Mouse (Mus musculus): ENCODE data around the gene Adh6a. TPM values are rescaled to one million over a fixed set of nuclear protein-coding genes. Genes with fewer than 3 reads are reported as not detected.

Gene Adh6a
- polyA plus RNA-seq, 1 experiment, result not detected

DNA sequence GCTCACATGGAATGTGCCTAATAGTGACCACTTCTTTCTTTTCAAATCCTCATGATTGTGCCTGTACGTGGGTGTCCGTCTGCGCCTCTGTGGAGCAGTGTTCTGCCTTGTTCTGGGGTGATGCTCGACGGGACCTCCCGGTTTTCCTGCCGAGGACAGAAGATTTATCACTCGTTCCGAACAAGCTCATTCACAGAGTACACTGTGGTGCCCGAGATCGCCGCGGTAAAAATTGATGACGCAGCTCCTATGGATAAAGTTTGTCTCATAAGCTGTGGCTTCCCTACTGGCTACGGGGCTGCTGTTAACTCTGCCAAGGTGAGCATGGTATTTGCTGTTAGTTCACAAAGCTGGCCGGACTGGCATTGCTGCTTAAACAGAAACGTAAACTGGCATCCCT, 11.9 kb downstream of the Adh6a start:
- Histone ChIP-seq H3K36me3 (ENCODE audit: control insufficient read depth, insufficient read depth, low read length) (no peaks in the 10 kb centered on the region), H3K4me3 (ENCODE audit: control insufficient read depth, low read depth, low read length) (no peak overlapping the region), H3K4me1 (ENCODE audit: control insufficient read depth, insufficient read depth, low read length) (no peaks in the 10 kb centered on the region), H3K27ac (ENCODE audit: control insufficient read depth, insufficient read depth, low read depth, low read length) (no peak overlapping the region), H3K27me3 (ENCODE audit: control insufficient read depth, insufficient read depth, low read length) (no peaks in the 10 kb centered on the region)
- TF ChIP-seq POLR2A (IDR thresholded peaks at IDR 0.05; ENCODE audit: control insufficient read depth, low read depth, low read length), result no peak
- no peak for TF ChIP-seq CTCF (IDR thresholded peaks at IDR 0.05; ENCODE audit: control insufficient read depth, insufficient read depth, insufficient replicate concordance, low read depth, low read length)

DNA sequence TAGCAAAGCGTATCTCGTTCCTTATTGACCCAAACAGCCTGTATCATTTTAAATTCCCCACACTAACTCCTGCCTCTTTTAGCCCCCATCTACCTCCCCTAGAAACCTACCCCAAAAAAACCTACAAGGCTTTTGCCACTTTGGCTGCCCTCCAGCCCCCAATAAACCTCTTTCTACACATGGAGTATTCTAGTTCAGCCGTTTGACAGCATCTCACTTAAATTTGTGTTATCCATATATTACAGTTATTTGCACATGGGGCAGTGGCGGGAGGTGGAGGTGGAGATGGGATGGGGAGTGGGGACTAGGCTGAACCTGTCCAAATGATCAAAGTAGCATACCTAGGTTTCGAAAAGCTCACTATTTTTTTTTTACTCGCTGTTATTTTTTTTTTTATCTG, 12.4 kb downstream of the Adh6a start:
- no peaks in the 10 kb centered on the region for H3K27me3 ChIP-seq (ENCODE audit: control insufficient read depth, insufficient read depth, low read length)
- H3K27ac ChIP-seq (ENCODE audit: control insufficient read depth, insufficient read depth, low read depth, low read length), result no peak overlapping the region
- TF ChIP-seq POLR2A (IDR thresholded peaks at IDR 0.05; ENCODE audit: control insufficient read depth, low read depth, low read length) (no peak), CTCF (IDR thresholded peaks at IDR 0.05; ENCODE audit: control insufficient read depth, insufficient read depth, insufficient replicate concordance, low read depth, low read length) (no peak)
- H3K4me1 ChIP-seq (ENCODE audit: control insufficient read depth, insufficient read depth, low read length), result no peaks in the 10 kb centered on the region
- no peaks in the 10 kb centered on the region for H3K36me3 ChIP-seq (ENCODE audit: control insufficient read depth, insufficient read depth, low read length)
- H3K4me3 ChIP-seq (ENCODE audit: control insufficient read depth, low read depth, low read length), result no peak overlapping the region

DNA sequence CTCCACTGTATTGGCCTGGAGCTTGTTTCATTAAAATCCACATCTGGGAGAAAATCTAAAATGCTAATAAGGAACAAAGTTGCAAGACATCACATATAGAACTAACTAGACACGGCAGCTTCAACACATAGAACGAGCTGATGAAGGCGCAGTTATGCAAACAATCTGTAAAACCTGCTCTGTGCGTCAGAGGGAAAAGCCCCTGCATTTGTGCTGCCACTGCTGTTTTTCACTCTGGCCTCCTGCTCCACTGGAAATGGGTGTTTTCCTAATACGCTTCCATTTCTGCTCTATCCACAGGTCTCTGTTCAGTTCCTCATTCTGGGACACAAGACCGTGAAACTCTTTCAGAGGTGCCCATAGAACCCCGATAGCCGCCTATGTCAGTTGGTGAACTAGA, 20.8 kb downstream of the Adh6a start:
- Histone ChIP-seq H3K4me1 (ENCODE audit: control insufficient read depth, insufficient read depth, low read length) (no peaks in the 10 kb centered on the region), H3K27me3 (ENCODE audit: control insufficient read depth, insufficient read depth, low read length) (no peaks in the 10 kb centered on the region), H3K36me3 (ENCODE audit: control insufficient read depth, insufficient read depth, low read length) (no peaks in the 10 kb centered on the region), H3K27ac (ENCODE audit: control insufficient read depth, insufficient read depth, low read depth, low read length) (no peak overlapping the region), H3K4me3 (ENCODE audit: control insufficient read depth, low read depth, low read length) (no peak overlapping the region)
- TF ChIP-seq CTCF (IDR thresholded peaks at IDR 0.05; ENCODE audit: control insufficient read depth, insufficient read depth, insufficient replicate concordance, low read depth, low read length), result no peak
- TF ChIP-seq POLR2A (IDR thresholded peaks at IDR 0.05; ENCODE audit: control insufficient read depth, low read depth, low read length), result no peak

DNA sequence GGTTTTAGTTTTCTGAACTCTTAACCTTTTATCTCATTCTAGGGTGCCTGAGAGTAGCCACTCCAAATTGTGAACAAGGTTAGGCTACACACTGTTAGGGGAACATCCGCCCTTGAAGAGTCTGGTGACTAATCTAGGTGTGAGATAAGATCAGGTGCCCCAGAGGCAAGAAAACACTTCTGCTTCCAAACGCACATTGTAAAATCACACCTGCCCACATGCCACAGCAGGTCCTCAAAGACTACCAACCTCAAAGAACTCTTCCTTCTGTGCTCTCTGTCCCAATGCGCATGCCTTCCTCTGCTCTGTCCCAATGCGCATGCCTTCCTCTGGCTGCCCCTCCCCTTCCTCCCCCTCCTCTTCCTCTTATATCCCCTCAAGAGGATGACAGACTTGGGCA, 21.2 kb downstream of the Adh6a start:
- H3K4me1 ChIP-seq (ENCODE audit: control insufficient read depth, insufficient read depth, low read length), result no peaks in the 10 kb centered on the region
- H3K27me3 ChIP-seq (ENCODE audit: control insufficient read depth, insufficient read depth, low read length), result no peaks in the 10 kb centered on the region
- no peak overlapping the region for H3K4me3 ChIP-seq (ENCODE audit: control insufficient read depth, low read depth, low read length)
- TF ChIP-seq CTCF (IDR thresholded peaks at IDR 0.05; ENCODE audit: control insufficient read depth, insufficient read depth, insufficient replicate concordance, low read depth, low read length) (no peak), POLR2A (IDR thresholded peaks at IDR 0.05; ENCODE audit: control insufficient read depth, low read depth, low read length) (no peak)
- H3K36me3 ChIP-seq (ENCODE audit: control insufficient read depth, insufficient read depth, low read length), result no peaks in the 10 kb centered on the region
- no peak overlapping the region for H3K27ac ChIP-seq (ENCODE audit: control insufficient read depth, insufficient read depth, low read depth, low read length)

DNA sequence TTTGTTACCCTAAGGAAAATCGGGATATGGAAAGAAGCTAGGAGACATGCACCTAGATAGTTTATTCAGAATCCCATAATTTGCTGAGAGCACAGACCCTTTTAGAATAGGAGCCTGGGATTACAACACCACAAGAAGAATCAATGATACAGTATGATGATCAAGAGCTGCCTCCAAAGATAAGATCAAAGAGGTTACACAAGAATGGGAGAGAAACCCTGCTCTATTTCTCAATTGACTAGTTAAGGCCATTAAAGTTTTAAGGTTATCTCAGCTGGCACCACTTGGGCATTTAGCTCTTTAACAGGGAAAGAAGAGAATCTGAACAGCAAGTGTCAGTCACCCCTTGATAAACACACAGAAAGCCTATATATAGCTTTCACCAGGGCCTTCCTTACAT, 22.5 kb downstream of the Adh6a start:
- no peak overlapping the region for H3K4me3 ChIP-seq (ENCODE audit: control insufficient read depth, low read depth, low read length)
- TF ChIP-seq POLR2A (IDR thresholded peaks at IDR 0.05; ENCODE audit: control insufficient read depth, low read depth, low read length), result no peak
- TF ChIP-seq CTCF (IDR thresholded peaks at IDR 0.05; ENCODE audit: control insufficient read depth, insufficient read depth, insufficient replicate concordance, low read depth, low read length), result no peak
- H3K27me3 ChIP-seq (ENCODE audit: control insufficient read depth, insufficient read depth, low read length), result no peaks in the 10 kb centered on the region
- no peaks in the 10 kb centered on the region for H3K4me1 ChIP-seq (ENCODE audit: control insufficient read depth, insufficient read depth, low read length)
- no peak overlapping the region for H3K27ac ChIP-seq (ENCODE audit: control insufficient read depth, insufficient read depth, low read depth, low read length)
- H3K36me3 ChIP-seq (ENCODE audit: control insufficient read depth, insufficient read depth, low read length), result no peaks in the 10 kb centered on the region

DNA sequence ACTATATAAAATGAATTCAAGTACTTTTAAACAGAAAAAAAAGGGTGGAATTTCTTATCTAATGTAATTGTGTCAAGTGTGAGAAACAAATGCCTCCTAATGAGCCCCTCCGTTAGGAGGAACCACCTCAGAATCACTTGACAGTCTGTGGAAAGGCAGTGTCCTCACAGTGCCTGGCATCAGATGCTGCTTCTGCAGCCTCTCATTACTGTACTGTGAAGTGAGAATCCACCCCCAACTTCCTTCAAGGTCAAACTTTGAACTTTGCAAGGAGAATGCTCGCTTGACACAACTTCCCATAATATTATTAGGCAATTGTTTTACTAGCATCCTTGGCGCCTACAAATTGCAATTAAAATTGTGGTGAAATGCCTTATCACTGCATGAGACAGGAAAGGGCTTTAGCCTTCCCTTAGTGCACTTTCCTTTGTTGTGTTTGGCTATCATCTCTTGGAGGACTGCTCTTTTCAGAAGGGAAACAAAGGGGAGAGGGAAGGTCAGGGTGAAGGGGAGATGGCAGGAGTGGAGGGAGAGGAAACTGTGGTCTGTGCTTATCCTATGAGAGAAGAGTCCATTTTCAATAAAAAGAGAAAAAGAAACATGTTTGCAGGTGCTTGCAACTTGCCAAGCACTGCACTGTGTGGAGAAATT, 23.1 kb downstream of the Adh6a start:
- H3K4me1 ChIP-seq (ENCODE audit: control insufficient read depth, insufficient read depth, low read length), result no peaks in the 10 kb centered on the region
- TF ChIP-seq CTCF (IDR thresholded peaks at IDR 0.05; ENCODE audit: control insufficient read depth, insufficient read depth, insufficient replicate concordance, low read depth, low read length), result no peak
- no peak for TF ChIP-seq POLR2A (IDR thresholded peaks at IDR 0.05; ENCODE audit: control insufficient read depth, low read depth, low read length)
- no peak overlapping the region for H3K4me3 ChIP-seq (ENCODE audit: control insufficient read depth, low read depth, low read length)
- H3K36me3 ChIP-seq (ENCODE audit: control insufficient read depth, insufficient read depth, low read length), result no peaks in the 10 kb centered on the region
- no peaks in the 10 kb centered on the region for H3K27me3 ChIP-seq (ENCODE audit: control insufficient read depth, insufficient read depth, low read length)
- no peak overlapping the region for H3K27ac ChIP-seq (ENCODE audit: control insufficient read depth, insufficient read depth, low read depth, low read length)

DNA sequence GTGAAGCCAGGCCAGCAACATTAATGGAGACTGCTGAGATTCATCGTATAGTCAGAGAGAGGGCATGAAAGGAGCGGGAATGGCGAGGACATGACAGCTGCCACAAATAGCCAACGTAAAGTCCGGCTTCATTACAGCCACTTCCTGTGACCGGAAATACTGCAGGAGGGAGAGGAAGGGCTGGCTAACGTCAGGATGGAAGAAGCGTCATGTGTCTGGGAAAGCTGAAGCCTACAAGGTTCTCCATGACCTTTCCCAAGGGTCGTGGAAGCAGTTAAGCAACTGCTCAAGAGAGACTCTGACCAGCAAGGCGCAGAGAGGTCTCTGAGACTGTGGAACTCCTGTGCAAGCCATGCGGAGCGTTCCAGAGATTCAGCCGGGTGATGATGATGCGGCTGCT, 28.4 kb downstream of the Adh6a start, which contains the start of gene Adh6b:
Gene Adh6b, plus strand, starts transcription at position 305 of the 400 bp plus-strand sequence.
- Histone ChIP-seq H3K27ac (ENCODE audit: control insufficient read depth, insufficient read depth, low read depth, low read length) (no peak within 1 kb of the TSS), H3K36me3 (ENCODE audit: control insufficient read depth, insufficient read depth, low read length) (no peaks in the 10 kb centered on the region), H3K4me3 (ENCODE audit: control insufficient read depth, low read depth, low read length) (no peak within 1 kb of the TSS), H3K4me1 (ENCODE audit: control insufficient read depth, insufficient read depth, low read length) (peaks cover 3% of the 10 kb centered on the region; the same call in 1 of the 2 replicates), H3K27me3 (ENCODE audit: control insufficient read depth, insufficient read depth, low read length) (no peaks in the 10 kb centered on the region)
- no peak for TF ChIP-seq POLR2A (IDR thresholded peaks at IDR 0.05; ENCODE audit: control insufficient read depth, low read depth, low read length)
- no peak for TF ChIP-seq CTCF (IDR thresholded peaks at IDR 0.05; ENCODE audit: control insufficient read depth, insufficient read depth, insufficient replicate concordance, low read depth, low read length)

All from testis, adult 2 months (tissue).